Mouse (Mus musculus): ENCODE measurements around the gene Gata2. TPM values are rescaled to one million over a fixed set of nuclear protein-coding genes. Genes with fewer than 3 reads are reported as not detected.
"Not testable (repeated sequence)": the region's sequence is repeated elsewhere in the genome, so short reads cannot be mapped to it uniquely, and the experiment has no call there.

The Gata2 gene
- polyA plus RNA-seq (2015; fragmentation: Nextera tagmentation; extraction: Ambion mirVana), result 14.3 and 17.6 TPM in 2 replicates

DNA sequence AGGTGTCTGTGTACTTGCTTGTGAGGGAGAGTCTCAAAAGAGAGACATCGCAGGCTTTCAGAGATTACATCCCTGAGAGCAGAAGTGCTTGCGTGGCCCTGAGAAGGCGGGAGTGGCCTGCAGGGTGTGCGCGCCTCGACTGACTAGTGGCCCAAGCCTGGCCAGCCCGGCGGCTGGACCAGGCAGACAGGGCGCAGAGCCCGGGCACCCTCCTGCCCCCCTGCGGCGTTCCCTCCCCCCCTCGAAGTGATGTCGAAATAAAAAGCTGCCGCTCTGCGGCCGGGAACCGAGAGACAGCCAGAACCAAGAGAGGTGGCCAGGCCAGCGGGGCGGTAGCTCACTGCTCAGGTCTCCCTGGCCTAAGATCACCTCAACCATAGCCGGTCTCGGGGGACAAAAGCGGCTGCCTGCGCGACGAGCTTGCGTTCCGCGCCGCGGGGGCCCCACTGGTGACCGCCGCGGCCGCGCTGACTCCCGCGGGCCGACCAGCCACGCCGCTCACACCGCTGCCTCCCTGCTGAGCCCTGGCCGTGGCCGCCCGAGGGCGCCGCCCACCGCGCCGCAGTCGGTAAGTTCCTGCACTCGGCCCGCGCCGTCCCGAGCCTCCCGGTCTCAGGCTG is at the start of gene Gata2:
Gene Gata2 (plus strand): TSS at position 459 of the 620 bp plus-strand sequence.
- Histone ChIP-seq H3K9me3 (no peaks in the 10 kb centered on the region), H3K4me3 (peak within 1 kb of the TSS; percentile 54), H3K27me3 (replicated peaks) (peaks cover 100% of the 10 kb centered on the region), H3K9ac (peak within 1 kb of the TSS; percentile 77), H3K36me3 (no peaks in the 10 kb centered on the region), H3K27ac (replicated peaks) (no peak within 1 kb of the TSS), H3K4me2 (peak within 1 kb of the TSS; percentile 81), H3K4me1 (peaks cover 59% of the 10 kb centered on the region)
- 2% methylated on average over 56 of the region's 57 CpGs for WGBS
- ATAC-seq (ENCODE audit: extremely low read depth, insufficient number of reproducible peaks, low FRiP score, low TSS enrichment), result no peak

DNA sequence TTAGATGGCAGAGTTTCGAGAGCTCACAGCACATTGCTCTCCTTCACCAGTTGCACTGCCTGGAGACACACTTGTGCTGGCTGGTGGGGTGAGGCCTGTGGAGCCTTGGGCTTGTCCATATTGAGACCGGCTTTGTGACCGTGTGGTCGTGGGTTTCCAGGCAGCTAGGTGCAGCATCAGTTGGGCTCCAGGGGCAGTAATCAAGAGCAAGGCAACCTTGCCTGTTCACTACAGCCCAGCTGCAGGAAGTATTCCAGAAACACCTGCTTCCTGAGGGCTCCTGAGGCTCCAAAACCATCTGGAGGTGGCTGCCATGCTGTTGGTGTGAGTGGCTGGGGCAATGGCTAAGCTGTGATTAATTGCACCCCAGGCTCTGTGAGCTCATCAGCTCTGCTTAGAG is 47.9 kb upstream of the Gata2 start:
- no peak overlapping the region for H3K4me2 ChIP-seq
- H3K27ac ChIP-seq (replicated peaks), result no peak overlapping the region
- H3K9ac ChIP-seq, result no peak overlapping the region
- H3K4me3 ChIP-seq, result no peak overlapping the region
- no peaks in the 10 kb centered on the region for H3K36me3 ChIP-seq
- no peak for ATAC-seq (ENCODE audit: extremely low read depth, insufficient number of reproducible peaks, low FRiP score, low TSS enrichment)
- H3K27me3 ChIP-seq (replicated peaks), result peaks cover 12% of the 10 kb centered on the region; the same call in 1 of the 2 replicates
- WGBS, result 71% methylated on average over 4 of the region's 4 CpGs
- H3K9me3 ChIP-seq, result peaks cover 5% of the 10 kb centered on the region; the same call in 1 of the 2 replicates
- peaks cover 17% of the 10 kb centered on the region for H3K4me1 ChIP-seq

DNA sequence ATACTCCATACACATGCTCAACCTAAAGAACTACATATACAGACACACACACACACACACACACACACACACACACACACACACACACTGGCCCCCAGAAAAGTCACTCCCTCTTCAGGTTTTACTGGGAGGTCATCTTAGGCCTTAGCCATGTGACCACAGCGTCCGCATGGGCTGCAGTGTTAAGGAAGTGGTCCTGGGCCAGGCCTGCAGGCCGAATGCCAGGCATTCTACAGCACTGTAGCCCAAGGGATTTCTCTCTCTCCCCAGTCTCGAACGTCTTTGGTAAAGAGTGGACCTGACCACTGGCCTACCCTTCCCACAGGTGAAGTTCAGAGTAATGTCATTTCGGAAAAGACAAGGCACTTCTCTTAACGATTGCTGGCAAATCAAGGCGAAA is 47.1 kb upstream of the Gata2 start:
- no peak for ATAC-seq (ENCODE audit: extremely low read depth, insufficient number of reproducible peaks, low FRiP score, low TSS enrichment)
- 63% methylated on average over 8 of the region's 8 CpGs for WGBS
- peaks cover 12% of the 10 kb centered on the region; the same call in 1 of the 2 replicates for H3K4me1 ChIP-seq
- no peak overlapping the region for H3K9ac ChIP-seq
- peaks cover 12% of the 10 kb centered on the region; the same call in 1 of the 2 replicates for H3K27me3 ChIP-seq (replicated peaks)
- no peaks in the 10 kb centered on the region for H3K36me3 ChIP-seq
- no peak overlapping the region for H3K4me3 ChIP-seq
- no peak overlapping the region for H3K4me2 ChIP-seq
- peaks cover 5% of the 10 kb centered on the region; the same call in 1 of the 2 replicates for H3K9me3 ChIP-seq
- H3K27ac ChIP-seq (replicated peaks), result no peak overlapping the region

DNA sequence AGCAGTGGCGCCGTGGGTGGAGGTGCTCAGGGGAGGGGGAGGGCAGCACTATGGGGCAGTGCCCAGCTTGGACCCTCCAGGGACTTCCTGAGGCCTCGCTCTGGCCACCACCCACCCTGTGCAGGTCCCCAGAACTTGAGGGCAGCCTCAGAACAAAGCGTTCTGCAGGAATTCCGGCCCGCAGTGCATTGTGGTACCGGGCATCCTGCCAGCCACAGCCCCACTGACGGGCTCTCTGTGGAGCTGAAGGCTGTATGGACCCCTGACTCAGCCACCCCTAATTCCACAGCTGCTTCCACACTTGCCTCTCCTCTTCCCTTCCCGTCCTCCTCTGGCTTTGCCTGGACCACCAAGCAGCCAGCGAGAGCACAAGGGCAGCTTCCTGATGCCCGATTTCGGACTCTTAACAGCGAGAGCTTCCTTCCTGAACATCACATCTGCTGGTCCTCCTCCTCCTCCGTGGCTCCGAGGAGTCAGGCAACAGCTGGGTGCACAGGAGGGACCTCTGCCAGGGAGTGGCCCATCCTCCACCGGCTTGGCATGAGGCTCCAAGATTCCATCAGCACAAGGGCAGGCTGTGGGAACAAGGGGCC is 46.2 kb upstream of the Gata2 start:
- Histone ChIP-seq H3K27me3 (replicated peaks) (peaks cover 12% of the 10 kb centered on the region; the same call in 1 of the 2 replicates), H3K9me3 (peaks cover 5% of the 10 kb centered on the region; the same call in 1 of the 2 replicates), H3K4me3 (no peak overlapping the region), H3K27ac (replicated peaks) (no peak overlapping the region), H3K4me1 (peaks cover 12% of the 10 kb centered on the region; the same call in 1 of the 2 replicates), H3K9ac (no peak overlapping the region), H3K4me2 (no peak overlapping the region), H3K36me3 (no peaks in the 10 kb centered on the region)
- peak; percentile 24; the same call in 1 of the 2 replicates for ATAC-seq (ENCODE audit: extremely low read depth, insufficient number of reproducible peaks, low FRiP score, low TSS enrichment)
- WGBS, result 65% methylated on average over 16 of the region's 16 CpGs

DNA sequence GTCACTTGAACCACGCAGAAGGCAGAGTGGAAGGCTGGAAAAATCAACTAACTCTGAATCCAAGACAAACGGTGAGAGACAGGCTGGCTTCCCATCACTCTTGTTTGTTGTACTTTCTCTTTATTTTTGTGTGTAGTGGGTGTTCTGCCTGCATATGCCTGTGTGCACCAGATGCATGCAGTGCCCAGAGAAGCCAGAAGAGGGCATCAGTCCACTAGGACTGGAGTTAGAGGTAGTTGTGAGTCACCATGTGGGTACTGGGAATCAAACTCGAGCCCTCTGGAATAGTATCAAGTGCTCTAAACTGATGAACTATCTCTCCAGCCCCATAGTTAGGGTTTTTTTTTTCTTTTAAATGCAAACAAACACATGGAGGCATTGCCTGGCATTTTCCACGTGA is 42.4 kb upstream of the Gata2 start:
- Histone ChIP-seq H3K27me3 (replicated peaks) (peaks cover 19% of the 10 kb centered on the region; the same call in 1 of the 2 replicates), H3K9ac (no peak overlapping the region), H3K4me2 (no peak overlapping the region), H3K4me1 (peaks cover 12% of the 10 kb centered on the region; the same call in 1 of the 2 replicates), H3K4me3 (no peak overlapping the region), H3K36me3 (no peaks in the 10 kb centered on the region), H3K27ac (replicated peaks) (no peak overlapping the region), H3K9me3 (no peaks in the 10 kb centered on the region)
- 57% methylated on average over 4 of the region's 4 CpGs for WGBS
- ATAC-seq (ENCODE audit: extremely low read depth, insufficient number of reproducible peaks, low FRiP score, low TSS enrichment), result no peak

DNA sequence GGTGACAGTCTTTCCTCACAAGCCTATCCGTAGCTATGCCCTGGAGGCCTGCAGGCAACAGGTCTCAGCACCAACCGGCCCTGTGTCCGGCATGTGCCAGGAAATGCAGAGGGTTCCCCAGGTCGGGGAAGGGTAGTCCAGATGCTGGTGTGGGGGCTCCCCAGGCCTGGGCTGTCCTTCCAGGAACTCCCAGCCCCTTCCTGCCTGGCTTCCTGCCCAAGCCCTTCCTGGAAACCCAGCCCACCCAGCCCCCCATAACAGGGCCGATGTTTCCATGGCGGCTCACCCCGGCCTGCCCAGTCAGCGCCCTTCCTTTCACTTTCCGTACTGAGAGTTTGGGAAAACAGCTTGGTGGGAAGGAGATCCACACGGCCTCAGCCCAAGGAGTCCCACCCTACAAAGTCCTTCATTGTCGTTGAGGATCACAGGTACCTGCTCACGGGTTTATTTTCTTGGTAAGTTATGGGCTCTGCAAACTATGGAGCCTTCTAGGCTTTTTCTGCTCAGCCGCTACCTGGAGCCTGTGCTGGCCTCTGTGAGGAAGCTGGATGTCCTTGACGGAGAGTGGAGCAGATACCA is 41.5 kb upstream of the Gata2 start:
- Histone ChIP-seq H3K4me3 (no peak overlapping the region), H3K9ac (0 out of 2 replicates have a peak overlapping the region, but pooled peaks have one; percentile 2), H3K27me3 (replicated peaks) (peaks cover 19% of the 10 kb centered on the region; the same call in 1 of the 2 replicates), H3K36me3 (no peaks in the 10 kb centered on the region), H3K4me1 (peaks cover 9% of the 10 kb centered on the region; the same call in 1 of the 2 replicates), H3K27ac (replicated peaks) (peak overlapping the region; percentile 53), H3K4me2 (peak overlapping the region; percentile 18), H3K9me3 (no peaks in the 10 kb centered on the region)
- peak; percentile 28; the same call in 1 of the 2 replicates for ATAC-seq (ENCODE audit: extremely low read depth, insufficient number of reproducible peaks, low FRiP score, low TSS enrichment)
- WGBS, result 67% methylated on average over 14 of the region's 14 CpGs

DNA sequence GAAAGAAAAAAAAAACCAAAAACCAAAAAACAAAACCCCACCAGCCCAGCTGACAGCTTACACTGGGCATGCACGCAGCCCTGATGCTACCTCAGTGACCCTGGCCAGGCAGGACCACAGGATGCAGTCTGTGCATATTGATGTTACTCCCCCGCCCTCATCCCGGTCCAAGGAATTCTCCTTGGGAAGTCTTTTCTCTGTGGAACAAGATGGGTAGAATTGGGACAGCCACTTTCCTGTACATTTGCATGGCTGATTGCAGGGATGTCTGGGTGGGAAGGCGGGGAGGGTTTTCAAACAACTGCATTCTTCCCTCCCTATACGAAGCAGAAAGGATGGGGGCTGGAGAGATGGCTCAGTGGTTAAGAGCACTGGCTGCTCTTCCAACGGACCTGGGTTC is 40.7 kb upstream of the Gata2 start:
- no peak overlapping the region for H3K4me2 ChIP-seq
- 0 out of 2 replicates have a peak overlapping the region, but pooled peaks have one; percentile 53 for H3K27ac ChIP-seq (replicated peaks)
- H3K4me1 ChIP-seq, result peaks cover 1% of the 10 kb centered on the region; the same call in 1 of the 2 replicates
- H3K9ac ChIP-seq, result no peak overlapping the region
- H3K4me3 ChIP-seq, result no peak overlapping the region
- H3K36me3 ChIP-seq, result no peaks in the 10 kb centered on the region
- peaks cover 19% of the 10 kb centered on the region; the same call in 1 of the 2 replicates for H3K27me3 ChIP-seq (replicated peaks)
- ATAC-seq (ENCODE audit: extremely low read depth, insufficient number of reproducible peaks, low FRiP score, low TSS enrichment), result no peak
- H3K9me3 ChIP-seq, result no peaks in the 10 kb centered on the region
- WGBS, result 66% methylated on average over 6 of the region's 6 CpGs

DNA sequence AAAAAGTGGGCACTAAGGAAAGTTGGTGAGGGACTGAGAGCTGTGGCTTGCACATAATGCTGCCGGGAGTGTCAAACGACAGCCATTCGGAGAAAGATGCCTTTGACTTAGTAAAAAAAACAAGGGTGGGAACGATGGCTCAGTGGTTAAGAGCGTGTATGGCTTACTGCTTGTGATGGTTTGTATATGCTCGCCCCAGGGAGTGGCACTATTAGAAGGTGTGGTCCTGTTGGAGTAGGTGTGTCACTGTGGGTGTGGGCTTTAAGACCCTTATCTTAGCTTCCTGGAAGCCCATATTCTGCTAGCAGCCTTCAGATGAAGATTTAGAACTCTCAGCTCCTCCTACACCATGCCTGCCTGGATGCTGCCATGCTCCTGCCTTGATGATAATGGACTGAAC is 38.1 kb upstream of the Gata2 start:
- H3K4me2 ChIP-seq; ATAC-seq (ENCODE audit: extremely low read depth, insufficient number of reproducible peaks, low FRiP score, low TSS enrichment); H3K4me1 ChIP-seq; H3K27me3 ChIP-seq (replicated peaks); H3K36me3 ChIP-seq; H3K4me3 ChIP-seq; H3K9me3 ChIP-seq; H3K27ac ChIP-seq (replicated peaks); H3K9ac ChIP-seq: not testable (repeated sequence)
- 83% methylated on average over 6 of the region's 6 CpGs for WGBS

DNA sequence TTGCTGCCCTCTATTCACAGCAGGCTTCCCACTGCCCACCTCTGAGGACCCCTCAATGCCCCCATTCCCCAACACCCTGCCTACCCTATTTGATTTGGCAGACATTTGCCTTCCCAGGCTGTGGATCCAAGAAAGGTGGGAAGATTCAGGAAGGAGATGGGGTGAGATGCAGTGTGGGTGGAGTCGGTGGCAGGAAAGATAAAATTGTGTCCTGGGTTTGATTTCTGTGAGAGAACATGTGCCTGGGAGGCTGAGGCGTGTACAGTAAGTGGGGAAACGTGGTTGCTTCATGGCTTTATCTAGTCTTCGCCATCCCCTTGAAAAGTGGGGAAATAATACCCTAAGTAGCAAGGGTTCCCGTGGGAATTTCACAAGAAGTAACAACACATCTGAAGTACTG is 34.9 kb upstream of the Gata2 start:
- Histone ChIP-seq H3K4me2 (no peak overlapping the region), H3K9ac (no peak overlapping the region), H3K27ac (replicated peaks) (no peak overlapping the region), H3K27me3 (replicated peaks) (0 out of 2 replicates have a peak, but pooled peaks cover 5% of the 10 kb centered on the region), H3K36me3 (no peaks in the 10 kb centered on the region), H3K4me1 (no peaks in the 10 kb centered on the region), H3K4me3 (no peak overlapping the region), H3K9me3 (no peaks in the 10 kb centered on the region)
- 60% methylated on average over 5 of the region's 5 CpGs for WGBS
- ATAC-seq (ENCODE audit: extremely low read depth, insufficient number of reproducible peaks, low FRiP score, low TSS enrichment), result no peak

DNA sequence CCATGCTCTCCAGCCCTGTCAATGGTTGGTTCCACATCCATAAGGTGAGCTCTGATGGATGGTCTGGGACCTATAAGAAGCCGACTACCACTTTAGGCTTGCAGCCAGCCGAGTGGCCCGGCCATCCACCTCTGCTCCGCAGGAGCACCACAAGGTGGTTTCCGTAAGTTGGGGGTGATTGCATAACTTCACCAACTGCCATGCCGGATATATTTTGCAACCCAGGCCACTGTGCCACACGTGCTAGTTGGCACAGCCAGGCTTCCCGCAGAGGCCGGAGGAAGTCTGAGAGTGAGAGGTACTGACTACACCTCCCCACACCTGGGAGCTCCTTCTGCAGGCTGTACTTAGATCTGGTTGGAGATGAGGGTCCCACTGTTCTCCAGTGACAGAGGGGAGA is 27.6 kb upstream of the Gata2 start:
- Histone ChIP-seq H3K9ac (no peak overlapping the region), H3K4me3 (no peak overlapping the region), H3K4me2 (no peak overlapping the region), H3K27ac (replicated peaks) (no peak overlapping the region), H3K9me3 (no peaks in the 10 kb centered on the region), H3K36me3 (no peaks in the 10 kb centered on the region), H3K4me1 (no peaks in the 10 kb centered on the region), H3K27me3 (replicated peaks) (no peaks in the 10 kb centered on the region)
- WGBS, result 87% methylated on average over 9 of the region's 9 CpGs
- ATAC-seq (ENCODE audit: extremely low read depth, insufficient number of reproducible peaks, low FRiP score, low TSS enrichment), result no peak

DNA sequence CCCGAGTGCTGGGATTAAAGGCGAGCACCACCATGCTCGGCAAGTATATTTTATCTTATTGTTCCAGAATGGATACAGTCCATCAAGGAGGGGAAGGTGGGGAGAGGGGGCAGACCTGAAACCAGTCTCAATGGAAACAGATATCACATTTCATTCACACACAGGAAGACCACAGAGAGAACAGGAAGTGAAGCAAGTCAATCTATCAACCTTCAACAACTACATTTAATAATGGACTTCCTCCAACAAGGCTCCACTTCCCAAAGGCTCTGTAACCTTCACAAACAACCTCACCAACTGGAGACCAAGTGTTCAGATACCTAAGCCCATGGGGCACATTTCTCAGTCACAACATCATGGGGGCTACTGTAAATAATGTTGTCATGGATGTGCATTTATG is 19.5 kb upstream of the Gata2 start:
- Histone ChIP-seq H3K4me1 (no peaks in the 10 kb centered on the region), H3K36me3 (no peaks in the 10 kb centered on the region), H3K9me3 (peaks cover 20% of the 10 kb centered on the region), H3K9ac (no peak overlapping the region), H3K27ac (replicated peaks) (no peak overlapping the region), H3K4me2 (no peak overlapping the region), H3K27me3 (replicated peaks) (no peaks in the 10 kb centered on the region), H3K4me3 (no peak overlapping the region)
- ATAC-seq (ENCODE audit: extremely low read depth, insufficient number of reproducible peaks, low FRiP score, low TSS enrichment), result no peak
- 88% methylated on average over 3 of the region's 3 CpGs for WGBS
